Mouse (Mus musculus): ENCODE data around the gene Synrg. TPM values are rescaled to one million over a fixed set of nuclear protein-coding genes. Genes with fewer than 3 reads are reported as not detected.

Gene Synrg
- polyA plus RNA-seq, 1 experiment from 2014 or later = 34.3 TPM

Other genes starting within 250 kb of the Synrg start
- not detected in 2 replicates for gene Wfdc21, start 217.5 kb upstream of the Synrg start, polyA plus RNA-seq (2015; fragmentation: Nextera tagmentation; extraction: Ambion mirVana)
- gene Heatr6, start 210.7 kb upstream of the Synrg start, polyA plus RNA-seq (2015; fragmentation: Nextera tagmentation; extraction: Ambion mirVana) = 42.4 TPM in 2 replicates
- 0.08 TPM in 1 of 2 replicates, not detected in the other for gene Hnf1b, start 114.4 kb upstream of the Synrg start, polyA plus RNA-seq (2015; fragmentation: Nextera tagmentation; extraction: Ambion mirVana)
- gene Ddx52, start 22.4 kb upstream of the Synrg start, polyA plus RNA-seq (2015; fragmentation: Nextera tagmentation; extraction: Ambion mirVana) = 30.9 and 31.4 TPM in 2 replicates
- 31.7 and 33.2 TPM in 2 replicates for gene Dusp14, start 104.8 kb downstream of the Synrg start, polyA plus RNA-seq (2015; fragmentation: Nextera tagmentation; extraction: Ambion mirVana)
- gene Tada2a, start 165.2 kb downstream of the Synrg start, polyA plus RNA-seq (2015; fragmentation: Nextera tagmentation; extraction: Ambion mirVana) = 37.5 and 38.4 TPM in 2 replicates
- 26.4 and 27.5 TPM in 2 replicates for gene Acaca, start 165.2 kb downstream of the Synrg start, polyA plus RNA-seq (2015; fragmentation: Nextera tagmentation; extraction: Ambion mirVana)
- gene Gm11437, start 203.0 kb downstream of the Synrg start, polyA plus RNA-seq (2015; fragmentation: Nextera tagmentation; extraction: Ambion mirVana) = not detected in 2 replicates